Mouse (Mus musculus) thymus, postnatal 36 days (tissue): ENCODE measurements at regions not wholly inside any gene's neighbourhood (a gene's known extent, or its start where the extent isn't known, plus 50 kb on each side); places are given as distances from the start of the nearest gene placed in this dataset.

Source experiments
- DNase-seq, 2 experiments: peaks; one replicate each; pipeline ENCODE4 v3.0.0; 2022; ENCODE audit warnings: mixed read lengths in 2 of 2

DNA sequence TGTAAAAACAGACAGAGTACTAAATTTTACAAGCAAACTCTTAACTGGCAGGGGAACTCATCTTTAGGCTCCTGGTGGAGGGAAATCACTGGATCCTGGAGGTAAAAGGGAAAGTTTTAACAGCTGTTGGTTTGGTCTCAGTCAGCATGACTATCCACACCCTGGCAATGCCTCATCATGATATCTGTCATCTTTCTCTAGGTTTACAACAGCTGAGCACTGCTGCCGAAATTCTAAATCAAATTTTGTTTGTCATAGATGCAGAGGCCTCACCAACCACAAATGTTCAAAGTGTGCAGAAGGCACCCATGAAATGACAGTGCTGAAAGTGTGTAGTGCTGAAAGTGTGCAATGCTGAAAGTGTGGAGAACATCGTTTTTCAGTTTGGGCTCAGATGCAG lies 180.6 kb upstream of the Lpp start:
- no peak for DNase-seq

DNA sequence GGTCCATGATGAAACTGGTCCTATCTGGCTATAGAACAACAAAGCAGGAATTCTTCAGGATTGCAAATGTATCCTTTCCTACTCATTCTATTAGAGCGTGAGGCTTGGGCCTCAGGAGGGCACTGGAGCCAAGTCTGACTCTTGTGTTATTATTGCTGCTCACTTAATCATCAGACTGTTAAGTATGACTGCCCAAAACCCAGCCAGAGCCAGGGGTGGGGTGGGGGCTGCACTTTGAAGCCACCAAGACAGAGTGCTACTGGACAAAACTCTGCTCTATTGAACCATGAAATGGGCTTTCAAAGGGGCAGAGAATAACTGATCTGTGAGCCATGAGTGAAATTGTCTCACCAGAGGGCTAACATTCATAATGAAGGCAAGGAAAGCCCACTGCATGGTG lies 181.7 kb upstream of the Lpp start:
- no peak for DNase-seq

DNA sequence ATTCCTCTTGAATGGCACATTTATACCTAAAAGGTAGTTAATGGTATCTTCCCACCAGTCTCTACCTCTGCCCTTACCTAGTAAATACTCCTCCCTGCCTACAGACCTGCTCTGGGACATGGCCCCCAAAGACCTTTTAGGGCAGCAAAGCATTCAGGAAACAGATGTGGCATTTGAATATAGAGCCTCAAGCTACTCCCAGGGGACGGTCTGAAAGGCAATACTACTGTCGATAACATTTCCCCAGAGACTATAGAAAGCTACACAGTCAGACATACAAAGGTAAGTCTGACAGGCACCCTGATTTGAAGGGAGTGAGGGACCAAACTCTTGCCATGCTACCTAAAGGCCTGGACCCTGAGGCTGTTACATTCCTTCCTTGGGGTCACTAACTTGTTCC lies 184.4 kb upstream of the Lpp start:
- no peak for DNase-seq

DNA sequence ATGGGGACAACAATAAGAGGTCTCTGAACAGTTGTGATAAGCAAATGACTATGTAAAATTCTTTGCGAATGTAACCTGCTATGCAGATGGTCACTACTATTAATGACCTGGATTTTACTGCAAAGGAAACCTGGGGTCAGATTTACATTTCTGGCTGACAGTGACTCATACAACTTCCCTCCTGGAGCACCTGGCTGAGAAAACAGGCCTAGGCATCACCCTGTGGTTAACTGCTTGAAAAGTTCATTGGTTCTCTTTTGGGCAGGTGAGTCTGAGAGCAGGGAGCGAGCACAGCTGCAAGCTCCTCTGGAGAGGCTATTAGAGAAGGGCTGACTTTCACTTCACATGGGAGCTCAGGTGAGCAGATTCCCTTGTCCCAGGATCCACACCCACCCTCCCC lies 185.2 kb upstream of the Lpp start:
- peak in 1 of 2 experiments; percentile 51 for DNase-seq

DNA sequence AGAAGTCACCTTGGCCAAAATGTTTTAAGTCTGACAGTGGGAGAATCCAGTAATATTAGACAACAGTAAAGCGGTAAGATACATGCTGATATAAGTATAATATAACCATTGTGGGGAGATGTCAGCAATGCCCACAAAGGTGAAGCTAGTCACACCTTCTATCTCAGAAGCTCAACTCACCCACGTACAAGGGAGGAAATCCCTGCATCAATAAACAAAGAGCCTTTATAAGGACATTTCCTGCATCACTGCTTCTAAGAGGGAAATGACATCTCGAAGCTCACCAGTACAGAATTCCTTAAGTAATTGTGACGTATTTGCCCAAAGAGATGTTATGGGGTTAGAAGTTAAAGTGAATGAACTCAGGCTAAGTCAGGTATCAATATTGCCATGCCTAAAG lies 186.3 kb upstream of the Lpp start:
- no peak for DNase-seq

DNA sequence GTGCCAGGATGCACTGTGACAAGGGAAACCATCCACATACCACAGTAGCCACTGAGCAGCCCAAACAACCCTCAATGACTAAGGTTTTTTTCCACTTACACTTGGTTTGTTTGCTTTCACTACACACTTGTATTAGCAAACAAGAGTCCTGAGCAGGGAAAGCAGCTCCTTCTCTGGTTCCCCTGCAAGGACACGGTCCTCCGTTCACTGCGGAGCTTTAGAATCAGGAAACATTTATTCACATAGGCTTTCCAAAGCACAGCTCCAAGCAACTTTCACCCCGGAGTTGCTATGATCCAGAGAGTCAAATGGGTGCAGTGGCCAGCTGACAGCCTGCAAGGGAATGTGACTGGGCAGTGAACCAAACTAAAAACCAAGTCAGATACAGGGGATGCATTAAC lies 186.8 kb upstream of the Lpp start:
- DNase-seq, result no peak

DNA sequence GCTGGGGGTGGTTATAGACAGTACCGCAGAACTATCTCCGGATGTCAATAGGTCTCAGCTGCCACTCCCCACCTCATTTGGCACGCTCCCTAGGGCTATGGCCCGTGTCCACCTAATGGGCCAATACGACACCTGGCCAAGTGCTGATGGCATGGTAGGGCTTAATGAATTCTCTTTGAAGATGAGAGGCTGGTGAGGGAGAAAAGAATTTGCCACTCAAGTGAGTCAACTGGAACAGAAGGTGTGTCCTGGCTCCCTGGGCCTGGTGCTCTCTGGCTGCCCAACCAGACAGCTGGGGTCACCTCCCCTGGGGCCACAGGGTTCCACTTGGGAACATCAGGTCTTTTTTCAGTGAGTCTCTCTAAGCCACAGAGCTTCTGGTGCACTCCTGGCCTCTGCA lies 187.7 kb upstream of the Lpp start:
- DNase-seq, result no peak

DNA sequence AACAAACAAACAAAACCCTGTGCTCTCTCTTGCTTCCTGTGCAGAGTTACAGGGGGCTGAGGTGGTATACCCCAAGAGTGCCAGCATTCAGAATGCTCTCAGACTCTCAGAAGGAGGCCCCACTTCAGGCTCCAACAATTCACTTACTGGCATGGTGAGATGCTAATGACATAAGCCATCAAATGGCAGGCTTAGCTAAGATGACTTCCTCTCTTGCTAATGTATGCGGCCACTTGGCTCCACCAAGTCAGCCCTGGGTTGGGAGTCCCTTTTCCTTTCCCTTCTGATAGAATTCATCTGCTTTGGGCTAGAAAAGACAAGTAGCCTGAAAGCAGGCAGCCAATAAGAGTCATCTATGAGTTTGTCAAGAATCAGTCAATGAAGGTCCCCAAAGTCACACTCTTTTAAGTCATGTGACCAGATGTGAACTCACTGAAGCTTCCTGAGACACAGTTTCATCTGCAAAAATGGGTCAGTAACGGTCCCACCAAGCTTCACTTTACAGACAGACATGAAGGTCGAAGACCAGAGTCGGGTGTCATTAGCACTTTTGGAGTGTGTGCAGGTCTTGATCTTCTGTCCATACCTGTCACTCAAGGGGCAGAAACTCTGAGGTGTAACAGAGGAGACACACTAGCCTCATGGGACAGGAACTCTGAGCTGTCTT lies 189.1 kb upstream of the Lpp start:
- DNase-seq, result no peak

DNA sequence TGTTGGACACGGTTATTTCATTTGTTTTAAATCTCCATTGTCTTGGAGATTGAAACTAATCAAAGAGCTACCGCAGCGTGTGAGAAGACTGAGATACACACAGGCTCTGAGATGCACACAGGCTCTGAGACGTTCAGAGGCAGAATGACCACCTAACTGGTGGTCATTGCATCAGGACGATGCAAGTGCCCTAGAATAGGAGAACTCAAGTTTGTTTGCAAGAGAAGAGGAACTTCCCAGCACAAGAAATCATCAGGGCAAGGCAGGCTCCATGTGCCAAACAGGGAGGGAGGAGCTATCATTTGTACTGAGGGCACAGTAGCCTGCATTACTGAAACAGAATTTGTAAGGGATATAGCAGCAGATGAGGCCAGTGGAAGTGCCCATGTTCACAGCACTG lies 190.7 kb upstream of the Lpp start:
- DNase-seq, result no peak

DNA sequence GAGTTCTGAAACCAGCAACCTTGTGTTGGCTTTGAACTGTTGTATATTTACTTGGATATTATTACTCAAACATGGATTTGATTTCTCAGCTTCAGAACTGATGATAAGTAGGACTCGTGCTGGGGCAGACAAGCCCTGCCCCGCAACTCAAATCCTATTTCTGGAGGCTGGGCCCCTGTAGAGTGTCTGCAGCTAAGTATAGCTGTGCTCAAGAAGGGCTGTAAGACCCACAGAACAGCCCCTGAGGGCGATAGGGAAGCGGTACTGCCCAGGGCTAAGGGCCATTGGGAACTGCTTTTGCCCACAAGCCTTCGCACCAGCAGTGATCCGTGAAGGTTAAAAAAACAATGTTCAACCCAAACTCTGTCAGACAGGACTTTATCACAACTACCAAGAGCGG lies 191.9 kb upstream of the Lpp start:
- DNase-seq, result no peak

DNA sequence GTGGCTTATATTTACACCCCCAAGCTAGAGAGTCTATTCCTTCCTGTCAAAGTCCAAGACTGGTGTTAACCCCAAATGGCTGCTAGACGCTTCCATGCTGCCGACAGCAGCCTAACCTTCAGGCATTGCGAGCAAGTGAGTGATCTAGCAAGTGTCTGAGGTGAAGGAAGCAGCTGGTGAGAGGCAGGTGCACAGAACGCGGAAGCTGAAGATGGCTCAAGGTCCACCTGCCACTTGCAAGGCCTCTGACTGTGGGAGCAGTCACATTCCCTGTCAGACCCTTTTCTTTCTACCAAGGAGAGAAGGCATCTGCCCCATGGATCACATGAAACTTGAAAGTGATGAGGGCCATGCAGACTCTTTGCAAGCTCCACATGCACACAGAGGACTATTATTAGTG lies 193.1 kb upstream of the Lpp start:
- DNase-seq, result peak; percentile 67 to 83

DNA sequence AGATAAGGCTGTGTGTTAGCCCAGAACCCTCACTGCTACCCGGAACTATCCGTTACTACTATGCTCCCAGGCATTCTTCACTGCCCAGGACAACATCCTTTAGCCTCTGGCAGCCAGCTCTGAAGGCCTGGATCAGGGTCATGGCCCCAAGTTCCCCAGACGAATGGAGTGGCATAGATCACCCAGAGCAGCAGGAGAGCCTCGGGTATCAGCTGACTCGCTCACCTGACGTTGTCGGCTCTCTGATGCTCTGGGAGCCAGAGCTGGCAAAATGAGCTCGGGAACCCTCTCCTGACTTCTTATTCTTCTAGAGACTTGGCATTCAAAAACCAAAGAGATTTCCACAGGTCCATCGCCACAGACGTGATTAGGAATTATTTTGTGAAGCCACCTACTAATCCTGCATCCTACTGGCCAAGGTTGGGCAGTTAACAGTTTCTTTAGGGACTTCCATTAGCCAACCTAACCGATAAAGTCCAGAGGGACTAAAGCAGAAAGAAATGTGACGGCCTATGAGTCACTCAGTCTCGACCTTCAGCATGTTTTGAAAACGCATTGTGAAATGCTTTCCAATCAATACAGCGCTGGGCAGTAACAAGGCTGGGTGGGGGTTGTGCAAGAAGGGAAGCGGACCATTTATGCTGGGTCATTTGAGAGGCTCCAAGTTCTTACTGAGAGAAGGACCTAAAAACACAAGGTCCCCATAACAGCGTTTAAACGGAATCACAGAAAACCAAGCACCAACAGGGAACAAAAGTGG lies 193.7 kb upstream of the Lpp start:
- DNase-seq, result peak in 1 of 2 experiments; percentile 17

DNA sequence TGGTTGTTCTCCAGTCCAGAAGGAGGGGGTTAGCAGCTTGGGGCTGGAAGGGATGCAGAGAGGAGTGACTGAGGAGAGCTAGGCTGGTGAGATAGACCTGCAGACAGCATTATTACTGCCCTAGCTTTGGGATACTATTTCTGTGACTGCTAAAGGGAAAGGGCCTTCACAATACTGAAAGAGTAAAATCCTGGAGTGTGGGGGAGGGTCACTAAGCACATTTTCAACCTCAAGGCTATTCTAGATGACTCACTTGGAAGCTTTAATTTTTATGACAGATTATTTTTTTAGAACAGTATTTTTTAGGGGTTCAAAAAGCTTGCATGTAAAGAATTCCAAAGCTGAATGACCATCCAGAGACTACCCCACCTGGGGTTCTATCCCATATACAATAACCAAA lies 195.0 kb upstream of the Lpp start:
- DNase-seq, result no peak

DNA sequence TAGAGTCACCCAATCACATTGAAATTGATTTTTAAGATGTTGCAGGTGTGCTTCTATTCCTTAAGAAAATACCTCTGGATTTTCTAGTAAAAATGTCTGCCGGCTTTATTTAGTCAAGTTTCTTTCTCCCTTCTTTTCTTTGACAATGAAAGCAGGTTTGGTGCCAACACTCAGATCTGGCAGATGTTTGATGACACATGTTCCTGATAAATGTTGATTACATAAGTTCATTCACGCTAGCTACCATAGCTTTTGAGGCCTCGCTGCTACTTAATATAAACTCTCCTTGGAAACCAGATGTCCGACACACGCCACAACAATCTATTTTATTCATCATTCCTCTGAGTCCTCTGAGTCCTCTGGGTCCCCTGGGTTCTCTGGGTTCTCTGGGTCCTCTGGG lies 195.7 kb upstream of the Lpp start:
- no peak for DNase-seq

DNA sequence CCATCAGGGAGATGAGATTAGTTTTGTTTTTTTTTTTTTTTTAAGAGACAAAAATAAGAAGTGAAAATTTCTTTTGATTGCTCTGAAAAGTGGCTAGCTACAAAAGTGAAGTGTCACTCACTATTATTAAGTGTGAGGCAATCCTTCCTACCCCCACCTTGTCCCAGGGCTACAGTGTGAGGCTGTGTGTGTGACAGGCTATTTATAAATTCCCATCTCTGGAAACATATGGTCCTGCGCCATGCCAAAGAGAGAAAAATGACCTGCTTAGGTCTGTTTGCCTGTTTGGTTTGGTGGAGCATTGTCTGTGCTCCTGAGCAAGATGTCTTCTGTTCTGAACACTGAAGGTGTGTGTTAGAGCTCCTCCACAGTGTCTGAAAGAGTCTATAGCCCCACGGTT lies 199.4 kb upstream of the Lpp start:
- no peak for DNase-seq

DNA sequence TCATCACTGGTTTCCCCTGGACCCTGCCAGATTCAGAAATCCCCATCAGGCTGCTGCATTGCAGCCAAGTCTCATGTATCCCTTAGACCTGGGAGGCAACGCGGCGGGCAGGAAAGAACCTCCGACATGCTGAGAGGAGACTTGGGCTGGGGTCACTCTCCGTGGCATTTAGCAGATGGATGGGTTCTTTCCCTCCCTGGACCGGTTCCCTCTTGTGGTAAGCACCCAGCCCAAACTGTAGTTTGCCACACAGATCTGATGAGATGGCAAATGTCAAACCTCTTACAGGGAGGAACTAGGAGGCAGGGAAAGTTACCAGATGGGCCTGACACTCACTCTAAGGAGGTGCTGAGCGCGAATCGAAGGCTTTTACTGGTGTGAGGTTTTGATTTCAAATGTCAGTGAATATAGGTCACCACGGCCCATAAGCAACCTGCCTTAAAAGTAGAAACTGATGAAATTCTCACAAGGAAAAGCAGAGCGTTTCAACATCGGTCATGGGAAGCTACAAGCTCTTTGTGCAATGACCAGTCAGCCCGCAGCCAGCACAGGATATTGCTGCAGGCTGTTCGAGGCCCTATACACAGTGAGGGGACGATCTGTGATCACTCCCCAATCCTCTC lies 199.9 kb upstream of the Lpp start:
- DNase-seq, result no peak

DNA sequence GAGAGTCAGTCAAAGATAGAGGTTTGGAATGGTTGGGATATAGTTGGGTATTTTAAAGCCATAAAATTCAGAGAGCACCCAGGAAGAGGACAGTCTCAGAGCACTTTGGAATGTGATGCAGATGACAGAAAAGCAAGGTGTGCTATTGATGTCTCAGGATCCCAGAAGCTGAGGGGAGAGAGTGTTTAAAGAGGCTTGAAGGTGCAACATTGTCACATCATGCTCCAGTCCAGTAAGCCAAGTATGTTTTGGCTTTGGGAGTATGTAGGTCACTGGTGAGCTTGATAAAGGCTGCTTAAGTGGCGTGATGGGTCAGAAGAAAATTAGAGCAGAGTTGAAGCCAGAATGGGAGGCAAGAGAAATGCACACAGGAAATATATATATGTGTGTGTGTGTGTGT lies 201.3 kb upstream of the Lpp start:
- no peak for DNase-seq

DNA sequence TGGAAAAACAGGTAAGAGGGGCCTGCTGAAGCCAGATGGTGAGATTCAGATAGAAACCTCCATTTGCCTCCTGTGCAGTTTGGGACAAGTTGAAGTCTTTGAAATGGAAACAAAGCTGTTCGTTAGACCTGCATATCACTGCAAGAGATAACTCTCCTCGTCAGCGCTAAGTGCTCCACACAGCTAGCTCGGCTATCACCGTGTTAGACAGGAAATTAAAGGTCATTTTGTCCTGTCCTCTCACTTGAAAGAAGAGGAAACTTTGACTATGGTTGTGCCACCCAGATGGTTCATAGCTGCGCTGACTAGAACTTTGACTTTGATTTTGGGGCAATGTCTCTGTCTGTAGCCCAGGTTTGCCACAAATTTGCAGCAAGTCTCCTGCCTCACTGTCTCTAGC lies 198.5 kb upstream of the Bcl6 start:
- DNase-seq, result no peak

DNA sequence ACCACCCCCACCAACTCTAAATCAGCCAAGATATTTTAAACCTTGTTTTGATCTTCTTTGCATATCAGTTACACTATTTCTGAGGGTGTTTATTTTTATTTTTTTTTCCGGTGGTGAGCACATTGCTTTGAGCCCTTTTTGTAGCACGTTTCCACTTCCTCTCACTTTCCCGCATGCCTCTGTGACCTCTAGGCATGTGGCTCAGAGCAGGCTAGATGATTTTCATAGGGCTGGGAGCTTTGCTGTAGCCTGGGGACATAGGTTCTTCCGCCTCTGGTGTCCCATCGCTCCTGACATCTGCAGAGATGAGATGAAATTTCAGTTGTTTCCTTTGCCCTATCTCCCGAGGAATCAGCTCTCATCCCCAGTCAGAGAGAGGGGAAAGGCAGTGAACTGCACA lies 197.3 kb upstream of the Bcl6 start:
- DNase-seq, result no peak

DNA sequence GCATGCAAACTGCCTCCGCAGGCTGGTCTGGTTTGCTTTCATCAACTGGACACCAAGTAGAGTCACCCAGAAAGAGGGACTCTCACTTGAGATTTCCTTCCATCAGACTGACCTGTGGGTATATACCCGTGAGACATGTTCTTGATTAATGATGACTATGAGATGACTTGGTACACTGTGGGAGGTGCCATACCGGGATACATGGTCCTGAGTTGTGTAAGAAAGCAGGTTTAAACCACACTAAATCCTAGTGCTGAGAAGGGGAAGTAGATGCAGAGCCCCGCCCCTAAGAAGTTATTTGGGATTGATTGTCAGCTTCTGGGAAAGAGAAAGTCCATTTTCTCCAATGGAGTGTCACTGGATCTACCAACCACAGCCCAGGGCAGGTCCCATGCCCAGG lies 196.2 kb upstream of the Bcl6 start:
- no peak for DNase-seq

DNA sequence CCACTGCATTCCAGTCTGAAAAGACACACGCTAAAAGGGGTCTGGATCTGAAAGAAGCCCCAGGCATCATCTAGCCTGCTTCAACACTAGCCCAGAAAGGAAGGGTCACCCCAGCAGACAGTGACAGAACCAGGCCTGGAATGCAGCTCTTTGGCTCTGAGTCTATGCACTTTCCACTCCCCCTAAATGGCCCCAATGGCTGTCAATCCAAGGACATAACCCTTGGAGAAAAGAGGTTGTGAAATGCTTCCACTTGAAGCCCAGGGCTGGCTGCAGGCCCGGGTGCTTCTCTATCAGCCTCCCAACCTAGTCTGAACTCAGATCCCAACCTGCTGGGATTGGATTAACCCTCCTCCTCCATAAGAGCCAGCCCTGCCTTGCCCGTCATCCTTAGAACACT lies 194.6 kb upstream of the Bcl6 start:
- no peak for DNase-seq

DNA sequence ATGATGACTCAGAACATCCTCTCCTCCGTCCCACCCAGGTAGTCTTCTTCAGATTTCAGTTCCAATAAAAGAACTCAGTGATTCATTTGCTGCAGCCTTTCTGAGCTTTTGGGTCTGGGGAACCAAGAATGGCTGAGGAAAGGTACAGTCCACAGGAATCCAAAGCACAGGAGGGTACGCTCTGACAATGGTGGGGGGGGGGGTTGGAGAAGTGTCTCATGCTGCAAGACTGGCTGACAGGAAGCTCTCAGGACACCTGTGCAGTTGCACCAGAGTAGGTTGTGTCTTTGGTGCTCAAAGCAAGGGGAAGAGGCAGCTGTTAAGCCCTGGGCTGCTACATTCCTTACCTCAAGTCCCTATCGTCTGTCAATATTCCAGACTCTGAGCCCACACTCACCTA lies 192.7 kb upstream of the Bcl6 start:
- DNase-seq, result peak in 1 of 2 experiments; percentile 60

DNA sequence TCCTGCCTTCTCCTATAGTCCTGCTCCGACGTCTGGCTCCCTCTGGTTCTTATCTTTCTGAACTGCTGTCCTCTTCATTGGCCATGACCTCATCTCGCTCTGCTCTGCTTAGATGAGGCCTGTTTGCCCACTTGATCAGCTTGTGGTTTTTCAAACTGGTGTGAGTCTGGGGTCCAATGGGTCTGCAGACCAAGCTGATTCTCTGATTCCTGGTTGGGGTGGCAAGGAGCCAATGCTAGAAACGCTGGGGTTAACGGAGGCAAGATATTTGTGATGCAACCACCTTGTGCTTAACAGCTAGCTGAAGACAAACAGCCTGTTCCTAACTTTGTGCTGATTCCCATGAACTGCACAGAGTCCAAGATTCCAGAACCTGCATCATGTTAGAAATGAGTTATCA lies 192.0 kb upstream of the Bcl6 start:
- DNase-seq, result no peak

DNA sequence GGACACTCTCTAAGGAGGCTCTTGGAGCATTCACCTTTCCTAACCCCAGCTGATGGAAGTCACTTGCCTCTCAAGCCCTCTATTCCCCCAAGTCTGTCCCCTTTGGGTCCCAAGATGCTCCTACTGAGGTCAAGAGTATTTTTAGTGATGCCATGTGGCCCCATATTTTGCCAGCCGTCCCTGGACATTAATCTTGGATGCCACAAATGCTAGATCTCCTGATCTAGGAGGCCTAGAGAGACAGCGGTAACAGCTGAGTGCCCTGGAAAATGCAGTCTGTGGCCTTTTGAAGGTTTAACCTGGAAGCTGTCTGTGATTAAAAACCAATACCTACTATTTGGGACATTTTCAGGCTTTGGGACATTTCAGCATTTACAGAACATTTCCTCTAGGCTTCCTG lies 188.9 kb upstream of the Bcl6 start:
- DNase-seq, result no peak

DNA sequence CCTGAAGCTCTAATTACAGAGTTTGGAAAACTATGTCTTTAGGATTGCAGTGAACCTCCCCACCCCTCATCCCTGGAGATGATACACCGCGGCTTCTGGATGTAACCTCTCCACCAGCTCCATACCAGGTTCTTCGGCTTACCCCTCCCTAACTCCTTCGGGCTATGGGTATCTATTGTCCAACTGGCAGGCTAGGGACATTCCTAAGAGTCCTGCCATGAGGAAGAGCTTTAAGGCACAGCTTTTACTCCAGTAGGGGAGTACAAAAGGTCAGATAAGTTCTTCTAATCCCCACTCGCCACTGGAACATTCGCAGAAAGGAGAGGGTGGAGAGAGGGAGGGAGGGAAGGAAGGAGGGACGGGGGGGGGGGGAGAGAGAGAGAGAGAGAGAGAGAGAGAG lies 188.5 kb upstream of the Bcl6 start:
- no peak for DNase-seq
